Mouse (Mus musculus) kidney, postnatal 36 days (tissue): ENCODE measurements around the gene Klhdc3.
A peak's percentile ranks its signal among the peaks of the same experiment; 100 is the strongest.

Source experiments
- DNase-seq, 2 experiments: peaks; one replicate each; pipeline ENCODE4 v3.0.0; 2021 to 2022; ENCODE audit warnings: mixed read lengths in 2 of 2

Gene Klhdc3

GRCm38 (mm10) chr17:46680760-46681373, at the start of gene Klhdc3:
Klhdc3 (minus strand) TSS chr17:46680914.
- DNase-seq, result peak; percentile 99

- DNase-seq, result peak; percentile 92 to 93
These were observed 48.2 kb upstream of the Klhdc3 start, which contains the start of gene Gnmt for GRCm38 (mm10) chr17:46728904-46729318. Gnmt (minus strand) TSS chr17:46729168.

GRCm38 (mm10) chr17:46728496-46728895, 47.8 kb upstream of the Klhdc3 start:
- DNase-seq, result no peak

GRCm38 (mm10) chr17:46728021-46728420, 47.3 kb upstream of the Klhdc3 start:
- peak; percentile 56 to 79 for DNase-seq

GRCm38 (mm10) chr17:46727271-46727670, 46.6 kb upstream of the Klhdc3 start:
- no peak for DNase-seq

- no peak for DNase-seq
These were observed 45.3 kb upstream of the Klhdc3 start for GRCm38 (mm10) chr17:46725731-46726645.

GRCm38 (mm10) chr17:46725273-46725672, 44.6 kb upstream of the Klhdc3 start:
- peak in 1 of 2 experiments; percentile 36 for DNase-seq

GRCm38 (mm10) chr17:46724477-46725084, 43.9 kb upstream of the Klhdc3 start:
- DNase-seq, result no peak

GRCm38 (mm10) chr17:46721077-46721476, 40.4 kb upstream of the Klhdc3 start:
- DNase-seq, result no peak

- DNase-seq, result peak; percentile 38 to 42
These were observed 34.2 kb upstream of the Klhdc3 start for GRCm38 (mm10) chr17:46714756-46715481.

- DNase-seq, result no peak
These were observed 33.1 kb upstream of the Klhdc3 start for GRCm38 (mm10) chr17:46713849-46714248.

- DNase-seq, result no peak
These were observed 31.7 kb upstream of the Klhdc3 start for GRCm38 (mm10) chr17:46712442-46712841.

GRCm38 (mm10) chr17:46711612-46712271, 31.0 kb upstream of the Klhdc3 start:
- peak; percentile 55 to 81 for DNase-seq

GRCm38 (mm10) chr17:46710959-46711597, 30.4 kb upstream of the Klhdc3 start, which contains the start of gene Pex6:
Pex6 (plus strand) TSS chr17:46711463.
- peak; percentile 96 to 98 for DNase-seq

- no peak for DNase-seq
These were observed 25.8 kb upstream of the Klhdc3 start for GRCm38 (mm10) chr17:46706375-46707089.

GRCm38 (mm10) chr17:46704887-46705835, 24.4 kb upstream of the Klhdc3 start, which contains the start of gene Ppp2r5d:
Ppp2r5d (minus strand) TSS chr17:46705111.
- peak; percentile 96 to 98 for DNase-seq

GRCm38 (mm10) chr17:46703971-46704886, 23.5 kb upstream of the Klhdc3 start:
- no peak for DNase-seq

GRCm38 (mm10) chr17:46702506-46702905, 21.8 kb upstream of the Klhdc3 start:
- DNase-seq, result no peak
